Mouse (Mus musculus) mesoderm, embryonic 11.5 days (tissue): Measurements from ENCODE around the gene Best1.
A peak's percentile ranks its signal among the peaks of the same experiment; 100 is the strongest.
"Not testable (repeated sequence)": the region's sequence is repeated elsewhere in the genome, so short reads cannot be mapped to it uniquely, and the experiment has no call there.

Experiments used
- DNase-seq: peaks from one replicate; pipeline ENCODE4 v3.0.0-alpha.2; 2012; ENCODE audit warnings: low read depth, low spot score

Gene Best1

DNA sequence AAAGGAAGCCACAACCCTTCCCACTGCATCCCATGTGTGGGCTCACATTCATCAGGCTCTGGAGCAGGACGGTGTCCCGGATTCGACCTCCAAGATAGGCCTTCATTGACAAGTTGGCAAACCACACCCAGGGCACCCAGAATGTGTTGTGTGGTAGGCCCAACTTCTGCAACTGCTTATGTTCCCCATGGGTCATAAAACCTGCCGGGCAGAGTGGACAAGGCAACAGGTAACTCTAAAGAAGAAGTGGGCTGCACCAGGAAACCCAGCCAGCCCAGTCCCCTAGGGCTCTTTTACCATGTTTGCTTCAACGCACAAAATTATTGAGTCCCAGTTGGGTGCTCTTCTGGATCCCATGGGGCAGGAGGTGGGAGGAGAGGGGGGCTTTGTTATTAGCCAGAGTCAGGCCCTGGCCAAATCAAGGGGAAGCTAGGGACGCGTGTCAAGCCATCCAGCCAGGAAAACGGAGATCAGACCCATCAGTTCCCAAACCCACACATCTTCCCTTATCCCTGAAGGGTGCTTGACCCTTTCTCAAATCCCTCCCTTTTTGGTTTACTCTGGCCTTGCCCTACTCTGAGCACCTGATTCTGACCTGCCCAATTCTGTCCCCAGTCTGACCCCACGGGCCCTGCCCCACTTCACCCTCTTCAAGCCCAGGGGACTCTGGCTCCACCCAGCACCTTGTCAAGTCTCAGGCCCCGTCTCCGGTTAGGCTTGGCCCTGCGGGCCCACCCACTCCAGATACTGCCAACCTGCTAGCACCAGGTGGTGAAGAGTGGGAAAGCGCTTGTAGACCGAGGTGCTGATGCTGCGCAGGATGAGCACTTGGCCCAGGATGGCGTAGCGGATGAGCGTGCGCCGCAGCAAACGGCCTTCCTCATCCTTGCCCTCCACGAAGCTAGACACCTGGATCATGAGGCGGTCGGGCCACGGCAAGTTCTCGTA lies 9.1 kb downstream of the Best1 start:
- no peak for DNase-seq

DNA sequence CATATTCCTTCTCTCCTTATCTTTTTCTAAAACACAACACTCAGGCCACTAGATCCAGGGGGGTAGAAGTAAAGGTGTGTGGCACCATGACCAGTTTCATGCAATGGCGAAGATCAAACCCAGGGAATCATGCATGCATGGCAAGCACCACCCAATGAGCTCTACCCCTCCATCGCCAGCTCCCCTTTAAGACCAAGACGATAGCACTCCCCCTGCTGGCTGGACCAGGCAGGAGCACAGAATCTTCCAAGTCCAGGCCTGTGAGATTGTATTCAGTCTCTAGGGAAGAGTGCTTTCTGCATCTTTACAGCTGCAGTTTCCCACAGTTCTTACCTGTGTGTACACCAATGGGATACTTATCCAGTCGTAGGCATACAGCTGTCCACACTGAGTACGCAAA lies 10.1 kb downstream of the Best1 start:
- DNase-seq: peak; percentile 82

DNA sequence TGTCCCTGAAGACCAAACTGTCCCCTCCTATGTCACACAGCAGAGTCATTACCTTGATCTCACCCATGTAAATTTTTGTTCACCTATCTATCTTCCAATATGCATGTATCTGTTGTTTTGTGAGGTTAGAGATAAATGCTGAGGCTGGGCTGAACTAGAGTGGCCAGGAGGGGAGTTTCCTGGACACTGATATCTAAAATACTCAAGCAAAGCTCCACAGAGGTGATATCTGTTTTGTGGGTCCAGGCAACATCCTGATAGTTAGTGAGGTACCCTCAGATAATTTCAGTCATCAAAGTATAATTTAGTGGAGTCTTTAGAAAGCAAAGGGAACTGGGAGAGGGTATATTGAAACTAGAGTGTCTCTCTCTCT lies 11.6 kb downstream of the Best1 start:
- no peak for DNase-seq

DNA sequence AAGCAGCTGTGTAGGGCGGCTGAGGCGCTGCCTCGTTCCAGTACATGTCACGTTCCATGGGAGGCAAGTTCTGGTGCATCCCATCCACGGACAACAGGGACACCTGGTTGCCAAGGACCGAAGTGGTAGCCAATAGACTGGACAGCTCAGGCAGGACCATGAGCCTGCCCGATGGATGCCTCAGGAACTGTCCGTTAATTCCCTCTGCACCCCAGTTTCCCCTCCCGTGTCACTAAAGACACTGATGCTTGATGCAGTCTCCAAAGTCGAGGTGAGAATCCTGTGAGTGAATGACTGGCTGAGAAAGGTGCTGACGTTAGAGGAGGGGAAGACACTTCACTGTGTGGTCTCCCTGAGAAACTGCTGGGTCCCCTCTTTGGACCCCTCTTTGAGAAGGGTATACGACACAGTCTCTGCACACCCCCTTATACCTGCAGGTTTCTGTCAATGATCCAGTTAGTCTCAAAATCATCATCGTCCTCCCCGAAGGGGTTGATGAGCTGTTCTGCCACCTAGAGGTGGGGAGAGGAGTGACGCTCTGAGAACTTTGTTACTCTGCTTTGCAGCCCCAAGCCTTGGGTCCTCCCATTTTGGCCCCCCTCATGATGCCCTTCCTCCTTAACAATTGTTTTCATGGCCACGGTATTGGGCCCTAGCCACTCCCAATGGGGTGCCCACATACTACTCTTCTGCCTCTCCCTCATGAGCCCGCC lies 12.1 kb downstream of the Best1 start:
- no peak for DNase-seq

DNA sequence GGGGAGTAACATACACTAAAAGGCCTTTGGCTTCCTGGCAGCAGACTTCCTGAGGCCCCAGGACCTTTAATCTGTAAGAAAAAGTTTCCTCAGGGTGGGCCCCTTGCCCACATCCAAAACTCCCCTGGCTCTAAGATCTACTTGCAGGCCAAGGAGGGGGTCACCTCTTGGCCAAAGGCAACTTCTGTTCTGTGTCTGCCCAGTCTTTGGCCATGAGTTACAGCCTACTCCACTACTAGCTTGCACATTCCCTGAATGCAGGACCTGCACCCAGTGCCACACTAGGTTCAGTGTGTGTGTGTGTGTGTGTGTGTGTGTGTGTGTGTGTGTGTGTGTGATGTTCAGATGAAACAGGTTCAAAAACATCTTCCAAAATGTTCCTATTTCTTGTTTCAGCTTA lies 13.8 kb downstream of the Best1 start:
- DNase-seq: no peak

DNA sequence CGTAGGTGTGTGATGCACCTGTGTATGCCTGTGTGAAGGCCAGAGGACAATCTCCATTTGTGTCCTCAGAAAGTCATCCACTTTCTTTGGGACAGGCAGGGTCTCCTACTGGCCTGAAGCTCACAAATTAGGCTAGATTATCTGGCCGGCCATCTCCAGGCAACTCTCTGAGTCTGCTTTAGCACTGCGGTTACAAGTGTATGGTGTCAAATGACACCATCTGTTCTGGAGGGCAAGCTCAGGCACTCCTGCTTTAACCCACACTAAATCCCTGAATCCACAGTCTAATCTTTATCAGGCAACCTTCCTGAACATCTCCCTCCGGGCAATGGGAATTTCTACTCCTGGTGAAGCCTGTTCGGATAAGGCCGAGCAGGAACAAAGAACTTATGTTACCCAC lies 14.2 kb downstream of the Best1 start:
- DNase-seq: no peak

DNA sequence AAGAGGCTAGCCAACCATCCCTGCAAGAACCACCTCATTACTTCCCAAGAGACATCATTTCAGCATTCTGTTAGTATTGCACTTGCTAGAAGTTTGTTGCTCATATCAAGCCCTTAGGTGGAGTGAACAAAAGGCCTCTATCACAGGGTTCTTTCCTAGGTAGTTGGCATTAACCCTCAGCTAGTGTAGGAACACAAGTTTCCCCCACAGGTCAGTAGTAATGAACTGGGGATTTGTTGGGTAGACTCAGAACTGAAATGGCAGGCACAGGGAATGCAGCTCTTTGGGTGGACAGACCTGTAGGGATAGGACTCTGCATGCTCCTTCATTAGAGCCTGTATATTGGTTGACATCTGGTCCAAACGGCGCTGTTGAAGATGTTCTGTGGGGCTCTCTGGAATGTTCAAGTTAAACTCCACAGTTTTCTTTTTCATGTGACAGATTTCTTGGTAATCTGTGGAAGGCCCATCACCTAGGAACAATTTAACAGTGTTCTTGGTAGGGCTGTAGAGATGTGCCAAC lies 15.5 kb downstream of the Best1 start:
- DNase-seq: no peak

DNA sequence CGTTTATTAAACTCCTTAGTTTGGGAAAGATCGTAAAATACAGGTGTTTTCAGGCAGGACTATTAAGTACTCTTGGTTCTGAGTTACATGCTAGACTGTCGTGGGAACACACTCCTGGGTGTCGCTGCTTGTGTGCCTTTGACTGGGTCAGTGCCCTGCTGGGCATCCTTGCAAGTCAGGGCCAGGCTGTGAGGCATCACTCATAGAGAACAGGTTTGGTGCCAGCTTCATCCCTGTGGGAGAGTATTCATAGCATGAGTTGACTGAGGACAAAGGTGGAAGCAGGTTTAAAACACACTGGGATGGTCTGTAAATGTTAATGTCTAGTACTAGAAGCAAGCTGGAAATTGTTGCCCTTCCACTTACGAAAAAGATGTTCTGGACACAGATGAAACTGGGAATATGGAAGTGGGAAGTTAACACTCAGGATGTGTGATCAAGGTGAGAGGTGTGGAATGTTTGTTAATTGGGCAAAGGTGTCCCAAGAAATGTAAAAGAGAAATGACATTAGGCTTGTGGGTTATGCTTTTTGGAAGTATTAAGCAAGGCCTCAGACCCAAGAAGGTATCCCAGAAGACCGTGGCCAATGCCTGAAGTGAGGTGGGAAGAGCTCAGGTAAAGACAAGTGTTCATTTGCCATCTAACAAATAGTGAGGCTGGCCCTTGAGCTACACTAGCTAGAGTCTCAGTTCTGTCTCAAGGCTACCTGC lies 16.1 kb downstream of the Best1 start:
- DNase-seq: no peak

DNA sequence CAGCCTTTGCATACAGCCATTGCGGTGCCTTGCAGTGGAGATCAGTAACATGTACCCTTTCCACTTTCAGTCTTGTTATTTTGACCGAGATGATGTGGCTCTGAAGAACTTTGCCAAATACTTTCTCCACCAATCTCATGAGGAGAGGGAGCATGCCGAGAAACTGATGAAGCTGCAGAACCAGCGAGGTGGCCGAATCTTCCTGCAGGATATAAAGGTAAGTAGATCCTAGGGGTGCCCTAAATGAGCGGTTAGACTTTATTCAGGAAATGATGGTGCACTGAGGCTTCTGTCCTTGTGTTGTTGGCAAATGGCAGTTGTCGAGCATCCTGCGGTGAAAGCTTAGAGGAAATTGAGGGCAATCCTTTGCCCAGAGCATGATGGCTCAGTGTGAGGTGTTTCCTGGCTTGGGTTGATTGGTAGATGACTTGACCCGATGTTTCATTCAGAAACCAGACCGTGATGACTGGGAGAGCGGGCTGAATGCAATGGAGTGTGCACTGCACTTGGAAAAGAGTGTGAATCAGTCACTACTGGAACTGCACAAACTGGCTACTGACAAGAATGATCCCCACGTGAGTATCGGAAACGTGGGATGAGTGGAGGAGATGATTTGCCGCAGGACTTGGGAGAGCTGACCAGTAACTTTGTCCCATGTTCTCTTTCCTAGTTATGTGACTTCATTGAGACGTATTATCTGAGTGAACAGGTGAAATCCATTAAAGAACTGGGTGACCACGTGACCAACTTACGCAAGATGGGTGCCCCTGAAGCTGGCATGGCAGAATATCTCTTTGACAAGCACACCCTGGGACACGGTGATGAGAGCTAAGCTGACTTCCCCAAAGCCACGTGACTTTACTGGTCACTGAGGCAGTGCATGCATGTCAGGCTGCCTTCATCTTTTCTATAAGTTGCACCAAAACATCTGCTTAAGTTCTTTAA lies 17.1 kb downstream of the Best1 start:
- DNase-seq: no peak

DNA sequence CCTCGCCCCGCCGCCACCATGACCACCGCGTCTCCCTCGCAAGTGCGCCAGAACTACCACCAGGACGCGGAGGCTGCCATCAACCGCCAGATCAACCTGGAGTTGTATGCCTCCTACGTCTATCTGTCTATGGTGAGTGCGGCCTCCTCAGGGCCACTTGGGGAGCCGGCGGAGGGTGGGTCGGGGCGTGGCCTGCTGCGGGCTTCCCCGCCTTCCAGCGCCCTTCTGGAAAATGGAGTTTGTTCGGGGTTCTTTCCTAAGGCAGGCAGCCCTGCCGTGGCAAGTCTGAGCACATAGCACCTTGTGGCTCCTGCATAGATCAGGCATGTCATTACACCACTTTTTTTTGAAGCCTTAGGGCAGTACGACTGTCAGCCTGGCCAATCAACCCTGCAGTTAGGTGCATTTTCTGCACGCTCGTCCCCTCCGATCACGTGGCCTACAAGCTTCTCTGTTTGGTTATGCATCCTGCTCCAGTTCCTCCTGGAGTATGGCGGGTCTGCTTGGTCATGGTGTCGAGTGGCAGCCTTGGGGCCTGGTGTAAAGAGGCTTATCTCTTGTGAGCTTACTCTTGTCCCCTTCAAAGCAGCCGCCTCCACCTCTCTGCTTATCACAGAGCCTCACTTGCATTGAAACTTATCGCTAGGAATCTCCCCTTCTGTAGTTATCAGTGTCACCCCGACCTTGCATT lies 18.4 kb downstream of the Best1 start:
- DNase-seq: peak; percentile 61

DNA sequence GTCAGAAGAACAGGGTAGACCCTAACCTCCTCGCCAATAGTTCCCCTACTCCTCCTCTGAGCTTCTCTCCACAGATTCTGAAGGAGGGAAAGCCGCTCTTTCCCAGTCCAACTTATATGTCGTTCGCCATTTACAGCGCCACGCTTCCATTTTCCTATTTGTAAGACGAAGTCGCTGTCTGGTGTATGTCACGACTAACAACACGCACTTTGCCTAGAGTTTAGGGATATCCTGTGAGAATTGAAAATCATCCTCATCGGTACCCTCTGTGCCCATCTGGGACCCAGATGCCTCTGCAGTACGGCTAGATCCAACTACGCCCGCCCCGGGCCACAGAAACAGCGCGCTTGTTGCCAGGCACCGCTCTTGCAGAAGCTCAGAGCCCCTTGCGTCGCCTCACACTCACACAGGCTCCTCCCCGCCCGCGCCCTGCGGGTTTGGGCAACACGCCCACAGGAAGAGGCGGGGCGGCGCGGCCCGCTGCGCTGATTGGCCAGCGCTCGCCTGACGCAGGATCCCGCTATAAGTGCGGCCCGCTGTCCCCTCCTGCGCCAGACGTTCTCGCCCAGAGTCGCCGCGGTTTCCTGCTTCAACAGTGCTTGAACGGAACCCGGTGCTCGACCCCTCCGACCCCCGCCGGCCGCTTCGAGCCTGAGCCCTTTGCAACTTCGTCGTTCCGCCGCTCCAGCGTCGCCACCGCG lies 19.1 kb downstream of the Best1 start:
- DNase-seq: peak; percentile 97

DNA sequence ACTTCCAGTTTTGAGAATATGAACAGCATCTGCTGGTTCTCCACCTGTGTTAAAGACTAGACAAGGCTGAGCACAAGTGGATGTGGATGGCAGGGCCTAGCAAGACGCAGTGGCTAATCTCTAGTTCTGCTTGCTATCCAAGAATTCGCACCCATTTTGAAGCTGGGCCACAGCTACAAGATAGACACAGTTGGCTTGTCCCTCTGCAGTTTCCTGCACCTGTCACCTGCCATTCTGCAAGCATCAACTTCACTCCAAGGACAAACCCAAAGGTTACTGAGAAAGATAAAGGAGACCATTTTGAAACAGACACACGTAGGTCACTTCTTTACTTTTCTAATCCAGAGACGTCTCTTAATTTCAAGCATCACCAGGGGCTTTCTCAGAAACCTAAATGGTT lies 19.8 kb downstream of the Best1 start:
- DNase-seq: no peak

DNA sequence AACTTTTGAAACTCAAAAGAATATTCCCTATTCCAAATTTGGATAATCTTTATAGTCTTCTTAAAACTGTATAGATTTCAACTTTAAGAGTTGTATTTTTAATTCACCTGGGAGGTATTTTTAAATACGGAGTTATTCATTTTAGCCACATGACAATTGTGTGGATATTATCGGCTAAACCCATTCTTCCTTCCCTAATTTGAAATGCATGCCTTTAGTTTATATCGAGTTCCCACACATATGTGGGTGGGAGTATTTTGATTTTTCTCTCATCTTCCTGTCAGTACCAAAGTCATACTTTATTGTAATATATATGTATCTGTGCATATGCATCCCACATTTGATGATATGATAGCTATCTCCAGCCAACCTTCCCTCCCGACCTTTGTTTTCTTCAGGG lies 21.2 kb downstream of the Best1 start, which contains the start of gene Fth1:
TSS of gene Fth1 (plus strand) at position 341 of the 400 bp plus-strand sequence.
- no peak for DNase-seq

DNA sequence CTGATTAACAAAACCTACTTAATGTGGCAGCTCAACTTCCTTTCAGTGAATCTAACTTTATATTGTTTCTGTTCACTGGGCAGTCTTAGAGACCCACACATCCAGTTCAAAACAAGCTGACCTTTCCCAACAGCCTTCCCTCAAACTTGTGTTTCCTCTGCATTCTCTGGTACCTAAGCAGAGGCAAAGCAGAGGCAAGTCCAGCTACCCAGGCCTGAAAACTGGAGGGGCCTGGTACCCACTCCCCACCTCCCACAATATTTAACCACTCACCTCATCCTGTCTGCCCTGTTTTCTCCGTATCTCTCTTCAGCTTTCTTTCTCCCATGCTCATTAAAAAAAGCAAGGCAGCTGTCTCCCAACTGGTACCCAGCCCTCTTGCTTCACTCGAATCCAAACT lies 22.3 kb downstream of the Best1 start:
- DNase-seq: no peak

DNA sequence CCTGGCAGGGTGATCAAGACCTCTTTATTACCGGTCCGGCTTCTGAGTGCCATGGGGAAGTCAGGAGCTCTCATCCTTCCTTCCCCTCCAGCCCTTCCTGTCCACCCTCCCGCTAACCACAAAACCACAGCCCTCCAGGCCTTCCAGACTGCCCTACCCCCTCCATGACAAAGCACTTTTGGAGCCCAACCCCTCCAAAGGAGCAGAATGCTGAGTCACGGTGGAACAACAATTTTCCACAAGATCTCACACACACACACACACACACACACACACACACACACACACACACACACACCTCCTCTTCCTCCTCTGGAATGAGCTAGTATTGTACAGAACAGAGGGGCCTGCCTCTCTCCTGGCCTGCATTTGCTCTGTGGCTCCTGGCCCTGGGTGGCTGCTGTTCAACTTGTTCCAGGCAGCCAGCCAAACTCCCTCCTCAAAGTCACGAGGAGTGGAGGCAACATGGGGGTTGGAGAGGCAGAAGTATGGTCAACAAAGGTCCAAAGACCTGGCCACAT lies 22.9 kb downstream of the Best1 start:
- DNase-seq: no peak

DNA sequence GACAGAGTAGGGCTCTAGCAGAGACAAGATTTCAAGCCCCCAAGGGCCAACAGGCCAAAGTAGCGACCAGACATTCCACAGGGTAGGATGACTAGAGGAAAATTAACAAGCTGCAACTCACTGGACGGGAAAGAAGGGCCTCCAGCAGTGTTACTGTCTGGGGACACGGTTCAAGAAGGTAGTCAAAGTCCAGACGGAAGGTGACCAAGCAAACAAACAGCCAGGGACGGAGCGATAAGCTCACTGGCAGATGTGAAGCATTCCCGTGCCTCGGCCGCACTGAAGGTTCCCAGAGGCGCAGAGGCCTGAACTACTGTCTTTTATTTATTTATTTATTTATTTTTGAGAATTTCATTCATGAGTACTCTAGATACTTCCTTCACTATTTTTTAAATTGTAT lies 24.3 kb downstream of the Best1 start:
- DNase-seq: no peak

DNA sequence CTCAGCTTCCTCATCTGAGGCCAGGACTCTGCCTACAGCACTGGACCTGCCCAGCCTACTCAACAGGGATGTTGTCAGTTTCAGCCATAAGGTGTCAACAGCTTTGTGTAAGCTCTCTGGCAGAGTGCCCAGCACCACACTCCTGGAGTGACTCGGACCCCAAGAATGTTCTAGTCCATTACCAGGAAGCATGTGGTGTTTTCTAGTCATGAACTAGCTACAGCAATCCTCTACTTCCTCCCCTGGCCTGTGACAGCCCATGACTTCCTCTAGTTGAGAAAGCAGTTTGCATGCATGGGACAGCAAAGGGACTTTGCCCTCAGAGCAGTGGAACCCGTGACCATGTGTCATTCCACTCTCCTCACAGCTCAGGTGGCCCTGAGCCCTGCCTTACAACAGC lies 26.6 kb downstream of the Best1 start:
- not testable (repeated sequence) for DNase-seq

DNA sequence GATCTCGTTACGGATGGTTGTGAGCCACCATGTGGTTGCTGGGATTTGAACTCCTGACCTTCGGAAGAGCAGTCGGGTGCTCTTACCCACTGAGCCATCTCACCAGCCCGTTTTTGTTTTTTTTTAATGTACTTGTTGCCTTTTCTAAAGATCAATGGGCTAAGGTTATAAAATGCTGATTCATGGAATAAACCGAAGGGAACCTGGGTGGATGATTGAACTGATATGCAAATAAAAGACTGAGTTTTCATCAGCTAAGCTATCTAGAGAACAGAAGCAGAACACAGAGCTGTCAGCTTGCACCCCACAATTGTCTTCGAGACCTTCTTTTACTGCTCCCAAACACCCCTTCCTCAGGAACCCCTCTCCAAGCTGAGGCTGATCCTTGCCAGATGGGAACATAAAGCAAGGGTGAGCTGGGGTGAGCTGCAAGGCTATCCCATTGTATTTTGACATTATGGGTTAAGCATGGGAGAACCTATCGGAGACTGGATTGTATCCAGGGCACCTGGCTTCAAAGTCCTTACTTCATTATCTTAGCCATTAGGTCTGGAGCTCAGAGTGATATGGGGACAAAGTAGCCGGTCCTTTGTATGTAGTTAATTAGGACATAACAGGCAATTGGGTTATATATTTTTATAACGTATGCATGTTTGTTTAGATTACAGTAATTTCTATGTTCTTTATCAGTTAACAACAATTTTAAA lies 33.2 kb downstream of the Best1 start:
- no peak for DNase-seq
